Mouse (Mus musculus): ENCODE measurements at regions not wholly inside any gene's neighbourhood (a gene's known extent, or its start where the extent isn't known, plus 50 kb on each side); places are given as distances from the start of the nearest gene placed in this dataset.

DNA sequence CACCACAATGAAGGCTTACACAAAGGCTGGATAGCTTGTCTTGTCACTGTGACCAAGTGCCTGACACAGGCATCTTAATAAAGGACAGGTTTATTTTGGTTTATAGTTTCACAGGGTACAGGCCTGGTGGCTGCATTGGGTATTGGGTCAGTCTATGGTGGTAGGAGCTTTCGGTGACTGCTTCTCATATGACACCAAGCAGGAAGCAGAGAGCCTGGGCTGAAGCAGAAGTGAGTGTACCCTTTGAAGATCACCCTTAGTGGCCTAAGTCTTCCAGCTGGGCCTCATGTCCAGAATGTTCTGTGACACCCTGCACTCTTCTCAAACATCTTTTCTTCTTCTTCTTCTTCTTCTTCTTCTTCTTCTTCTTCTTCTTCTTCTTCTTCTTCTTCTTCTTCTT lies 264.1 kb downstream of the 4933412E24Rik start:
- TF ChIP-seq USF1 (IDR thresholded peaks at IDR 0.05; ENCODE audit: low read depth) (no peak), POLR2A (IDR thresholded peaks at IDR 0.05; ENCODE audit: insufficient read length, low read depth) (no peak), MAX (IDR thresholded peaks at IDR 0.05; ENCODE audit: low read depth) (no peak), MYOG (IDR thresholded peaks at IDR 0.05; ENCODE audit: control insufficient read depth in 1 of 3, insufficient read depth in 1 of 3, insufficient read length in 2 of 3, low read depth in 2 of 3) (no peak), CEBPB (IDR thresholded peaks at IDR 0.05; ENCODE audit: insufficient read depth, poor library complexity, severe bottlenecking) (no peak), TCF3 (IDR thresholded peaks at IDR 0.05; ENCODE audit: insufficient read length, low read depth) (no peak), TCF12 (IDR thresholded peaks at IDR 0.05; ENCODE audit: insufficient read depth, poor library complexity, severe bottlenecking) (no peak), E2F4 (IDR thresholded peaks at IDR 0.05; ENCODE audit: insufficient read depth) (no peak), SRF (IDR thresholded peaks at IDR 0.05; ENCODE audit: control insufficient read depth, insufficient read length, low read depth) (no peak), MYOD1 (IDR thresholded peaks at IDR 0.05; ENCODE audit: control insufficient read depth in 1 of 3, insufficient read length in 2 of 3, low read depth in 2 of 3) (no peak), POLR2AphosphoS2 (IDR thresholded peaks at IDR 0.05; ENCODE audit: insufficient read length, low read depth) (no peak)

All from myocyte (in vitro differentiated cells).